Mouse (Mus musculus) lung, postnatal 0 days (tissue): ENCODE data around the gene Tspan12.
"Not testable (repeated sequence)": the region's sequence is repeated elsewhere in the genome, so short reads cannot be mapped to it uniquely, and the experiment has no call there.

Experiments used
- CTCF ChIP-seq: IDR thresholded peaks from 2 replicates; pipeline ENCODE4 v1.5.1; 2016; ENCODE audit warnings: antibody characterized with exemption, mild to moderate bottlenecking
- EP300 ChIP-seq: IDR thresholded peaks from 2 replicates; pipeline ENCODE4 v1.6.1; 2016; ENCODE audit warnings: antibody characterized with exemption, mild to moderate bottlenecking, control low read depth

DNA sequence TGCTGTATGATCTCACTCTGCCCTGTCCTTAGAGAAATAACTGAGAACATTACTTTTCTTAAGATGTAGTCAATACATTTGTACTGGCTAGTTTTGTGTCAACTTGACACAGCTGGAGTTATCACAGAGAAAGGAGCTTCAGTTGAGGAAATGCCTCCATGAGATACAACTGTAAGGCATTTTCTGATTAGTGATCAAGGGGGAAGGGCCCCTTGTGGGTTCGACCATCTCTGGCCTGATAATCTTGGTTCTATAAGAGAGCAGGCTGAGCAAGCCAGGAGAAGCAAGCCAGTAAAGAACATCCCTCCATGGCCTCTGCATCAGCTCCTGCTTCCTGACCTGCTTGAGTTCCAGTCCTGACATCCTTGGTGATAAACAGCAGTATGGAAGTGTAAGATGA lies 62.7 kb downstream of the Tspan12 start:
- not testable (repeated sequence) for TF ChIP-seq CTCF, EP300
